Mouse (Mus musculus): ENCODE measurements around the gene Nt5c1a.

The Nt5c1a gene

DNA sequence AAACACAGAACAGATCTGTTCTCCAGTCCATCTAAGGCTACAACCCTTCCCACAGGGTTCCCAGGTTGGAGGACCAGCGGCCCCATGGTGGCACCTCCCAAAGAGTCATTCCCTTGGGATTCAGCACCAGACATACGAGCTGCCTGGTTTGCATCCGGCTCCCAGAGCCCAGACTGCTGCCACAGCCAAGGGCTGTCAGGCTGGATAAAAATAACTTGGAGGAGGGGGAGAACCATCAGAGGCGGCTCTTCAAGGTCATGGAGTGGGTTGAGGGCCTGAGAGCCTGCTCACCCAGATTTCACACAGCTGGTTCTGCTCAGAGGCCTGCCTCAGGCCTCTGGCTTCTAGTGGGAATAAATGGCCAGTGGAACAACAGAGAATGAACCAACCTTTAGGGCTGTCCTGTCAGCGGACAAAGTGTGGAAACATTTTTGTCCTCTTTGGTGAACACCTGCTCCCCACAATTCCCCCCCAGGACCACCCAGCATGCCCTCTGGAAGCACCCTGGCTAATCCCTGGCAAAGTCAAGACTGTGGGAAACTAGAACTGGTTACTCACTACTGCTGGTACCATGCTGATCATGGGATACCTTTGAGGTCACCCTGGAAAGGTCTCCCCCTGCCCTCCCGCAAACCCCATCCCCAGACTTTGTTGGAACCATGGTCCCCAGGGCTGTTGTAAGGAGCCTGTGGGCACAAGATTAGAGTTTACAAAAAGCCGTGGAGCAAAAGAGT is 46.0 kb downstream of the Nt5c1a start:
- DNase-seq (ENCODE audit: low read depth, low spot score), result peak; percentile 78

DNA sequence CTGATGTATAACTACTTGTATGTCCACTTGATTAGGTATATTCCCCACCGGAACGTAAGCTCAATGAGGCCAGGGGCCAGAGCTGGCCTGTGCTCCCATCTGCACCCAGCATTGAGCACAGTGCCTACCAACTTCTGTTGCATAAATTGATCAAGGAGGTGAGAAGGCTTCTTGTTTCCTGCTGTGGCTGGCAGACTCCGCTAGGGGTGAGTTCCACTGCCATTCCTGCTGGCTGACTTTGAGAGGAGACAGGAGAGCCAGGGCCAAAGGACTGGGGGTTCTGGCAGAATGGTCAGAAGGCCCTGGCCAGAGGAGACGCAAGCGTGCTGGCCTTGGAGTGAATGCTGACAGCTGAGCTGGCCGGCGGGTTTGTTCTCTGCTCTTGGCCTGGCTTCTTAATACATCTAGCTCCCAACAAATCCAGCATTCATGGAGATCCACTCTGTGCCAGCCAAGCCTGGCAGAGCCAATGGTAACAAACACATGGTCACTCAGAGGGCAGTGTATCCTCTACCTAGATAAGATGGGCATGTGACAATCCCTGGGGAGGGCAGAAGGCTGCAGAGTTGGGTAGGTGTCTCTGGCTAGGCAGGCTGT is 47.8 kb downstream of the Nt5c1a start:
- DNase-seq (ENCODE audit: low read depth, low spot score), result peak; percentile 92

DNA sequence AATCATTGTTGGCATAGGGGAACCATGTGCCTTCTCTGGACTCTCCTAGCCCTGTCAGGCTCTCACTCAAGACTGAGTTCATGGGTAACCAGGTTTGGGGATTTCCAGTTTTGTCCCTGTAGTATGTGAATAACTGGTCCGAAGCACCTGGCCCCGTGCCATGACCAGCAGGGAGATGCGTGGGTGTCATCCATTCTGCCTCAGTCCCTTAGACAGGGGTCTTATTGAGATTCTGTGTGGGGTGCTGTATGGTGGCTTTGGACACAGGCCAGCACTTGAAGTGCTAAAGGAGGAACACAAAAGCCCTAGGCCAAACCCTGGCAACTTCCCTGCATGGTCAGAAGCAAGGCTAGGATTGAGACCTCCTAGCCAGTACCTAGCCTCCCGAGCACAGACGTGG is 50.9 kb downstream of the Nt5c1a start:
- DNase-seq (ENCODE audit: low read depth, low spot score), result no peak

DNA sequence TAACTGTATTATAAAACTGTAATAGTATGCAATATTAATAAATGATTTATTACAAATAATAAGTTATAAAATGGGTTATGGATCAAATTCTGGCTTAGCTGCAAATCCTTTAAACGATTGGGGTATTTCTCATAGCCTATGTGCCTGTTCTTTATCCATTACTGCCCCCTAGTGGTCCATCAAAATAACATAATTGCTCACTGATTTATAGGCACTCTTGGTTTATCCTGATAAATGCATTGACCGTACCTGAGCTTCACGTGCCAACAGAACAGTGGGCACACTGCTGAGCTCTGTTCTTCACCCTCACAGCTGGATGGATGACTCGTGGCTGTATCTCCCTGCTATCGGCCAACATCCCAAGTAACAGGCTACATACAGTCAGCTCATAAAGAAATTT is 53.3 kb downstream of the Nt5c1a start:
- DNase-seq (ENCODE audit: low read depth, low spot score), result peak; percentile 59

DNA sequence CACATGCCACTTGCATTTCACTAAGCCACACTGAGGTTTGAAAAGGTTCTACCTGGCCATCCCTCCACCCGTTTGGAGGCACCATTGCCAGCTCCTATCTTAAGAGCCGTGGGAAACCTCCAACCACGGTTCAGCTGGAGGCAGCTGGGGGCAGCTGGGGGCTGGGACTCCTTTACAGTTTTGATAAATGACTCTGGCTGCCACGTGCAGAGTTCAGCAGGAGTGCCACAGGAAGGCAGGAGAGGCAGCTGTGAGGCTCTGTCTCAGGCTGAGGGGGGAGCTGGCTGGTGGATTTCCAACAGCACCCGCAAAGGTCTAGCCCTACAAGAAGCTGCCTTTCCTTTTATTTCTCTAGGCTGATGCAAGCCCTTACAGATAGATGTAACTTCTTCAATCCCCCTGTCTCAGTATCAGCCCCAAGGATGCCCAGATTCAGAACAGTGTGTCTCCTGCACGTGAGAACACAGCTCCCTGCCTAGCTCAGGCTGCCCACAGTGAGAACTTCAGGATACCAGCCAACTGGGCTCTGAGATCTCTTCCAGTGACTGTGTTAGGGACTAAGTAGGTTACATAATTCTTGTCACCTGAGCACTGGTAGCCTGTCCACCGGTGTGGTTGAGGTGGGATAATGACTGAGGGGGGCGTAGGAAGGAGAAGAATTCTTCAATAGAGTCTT is 58.9 kb downstream of the Nt5c1a start:
- no peak for DNase-seq (ENCODE audit: low read depth, low spot score)

DNA sequence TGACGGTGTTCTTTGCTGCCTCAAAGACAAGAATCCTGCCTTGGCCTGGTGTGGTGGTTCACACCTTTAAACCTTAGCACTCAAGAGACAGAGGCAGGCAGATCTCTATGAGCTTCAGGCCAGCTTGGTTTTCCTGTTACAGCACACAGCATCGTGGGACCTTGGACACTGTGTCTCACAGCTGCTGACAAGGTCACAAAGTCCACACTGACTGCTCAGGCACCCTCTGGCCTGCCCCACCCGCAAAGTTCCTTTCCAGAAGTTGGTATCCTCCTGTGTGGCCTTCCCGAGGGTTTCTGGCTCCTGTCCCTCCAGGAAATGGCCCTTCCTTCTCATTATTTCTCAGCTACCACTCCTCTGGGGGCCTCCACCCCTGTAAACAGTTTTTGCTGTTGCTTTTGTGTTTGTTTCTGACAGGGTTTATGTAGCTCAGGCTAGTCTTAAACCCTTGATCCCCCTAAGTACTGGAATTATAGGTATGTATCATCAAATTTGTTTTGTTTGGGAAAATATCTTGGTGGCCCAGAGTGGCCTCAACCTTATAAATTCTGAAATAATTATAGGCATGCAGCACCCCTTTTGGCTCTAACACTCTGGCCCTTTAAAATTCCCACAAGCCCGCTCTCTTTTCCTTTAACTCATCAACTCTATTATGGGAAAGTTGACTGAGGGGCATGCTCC is 60.6 kb downstream of the Nt5c1a start, which contains the start of gene Pabpc4:
Pabpc4 (plus strand) TSS at position 631 of the 681 bp plus-strand sequence.
- DNase-seq (ENCODE audit: low read depth, low spot score), result no peak
